Mouse (Mus musculus): Measurements from ENCODE around the gene Sppl2b.
"Not testable (repeated sequence)": the region's sequence is repeated elsewhere in the genome, so short reads cannot be mapped to it uniquely, and the experiment has no call there.

Gene Sppl2b

GRCm38 (mm10) chr10:80854913-80855748, at the start of gene Sppl2b, which contains the start of gene Lsm7:
TSS of gene Sppl2b (plus strand) at chr10:80855275.
TSS of gene Lsm7 (minus strand) at chr10:80855209.
- in situ Hi-C loops (cut with MboI; ENCODE audit: low pct_unique_long_range_greater_than_20kb in 1 of 2, low sequenced_read_pairs in 2 of 2, unreplicated experiment in 1 of 2): no loop called here

GRCm38 (mm10) chr10:80805322-80805721, 49.8 kb upstream of the Sppl2b start:
- in situ Hi-C loops (cut with MboI; ENCODE audit: low pct_unique_long_range_greater_than_20kb in 1 of 2, low sequenced_read_pairs in 2 of 2, unreplicated experiment in 1 of 2): loop anchor here in 1 of 2 experiments (5.0 kb wide), 1 partner anchor 58 kb away; no protein-coding TSS in a partner anchor

- in situ Hi-C loops (cut with MboI; ENCODE audit: low pct_unique_long_range_greater_than_20kb in 1 of 2, low sequenced_read_pairs in 2 of 2, unreplicated experiment in 1 of 2): loop anchor here in 1 of 2 experiments (5.0 kb wide), 1 partner anchor 59 kb away; no protein-coding TSS in a partner anchor
Observed at GRCm38 (mm10) chr10:80805925-80806324, 49.1 kb upstream of the Sppl2b start.

- in situ Hi-C loops (cut with MboI; ENCODE audit: low pct_unique_long_range_greater_than_20kb in 1 of 2, low sequenced_read_pairs in 2 of 2, unreplicated experiment in 1 of 2): loop anchor here in 1 of 2 experiments (5.0 kb wide), 1 partner anchor 59 kb away; no protein-coding TSS in a partner anchor
Observed at GRCm38 (mm10) chr10:80806341-80807056, 48.6 kb upstream of the Sppl2b start.

- in situ Hi-C loops (cut with MboI; ENCODE audit: low pct_unique_long_range_greater_than_20kb in 1 of 2, low sequenced_read_pairs in 2 of 2, unreplicated experiment in 1 of 2): loop anchor here in 1 of 2 experiments (5.0 kb wide), 1 partner anchor 60 kb away; no protein-coding TSS in a partner anchor
Observed at GRCm38 (mm10) chr10:80807057-80807627, 47.9 kb upstream of the Sppl2b start.

- in situ Hi-C loops (cut with MboI; ENCODE audit: low pct_unique_long_range_greater_than_20kb in 1 of 2, low sequenced_read_pairs in 2 of 2, unreplicated experiment in 1 of 2): loop anchor here in 1 of 2 experiments (5.0 kb wide), 1 partner anchor 61 kb away; no protein-coding TSS in a partner anchor
Observed at GRCm38 (mm10) chr10:80808099-80808984, 46.7 kb upstream of the Sppl2b start.

GRCm38 (mm10) chr10:80808985-80809632, 46.0 kb upstream of the Sppl2b start:
- in situ Hi-C loops (cut with MboI; ENCODE audit: low pct_unique_long_range_greater_than_20kb in 1 of 2, low sequenced_read_pairs in 2 of 2, unreplicated experiment in 1 of 2): loop anchor here in 1 of 2 experiments (5.0 kb wide), 1 partner anchor 62 kb away; no protein-coding TSS in a partner anchor

- in situ Hi-C loops (cut with MboI; ENCODE audit: low pct_unique_long_range_greater_than_20kb in 1 of 2, low sequenced_read_pairs in 2 of 2, unreplicated experiment in 1 of 2): no loop called here
Observed at GRCm38 (mm10) chr10:80810084-80810483, 45.0 kb upstream of the Sppl2b start.

- in situ Hi-C loops (cut with MboI; ENCODE audit: low pct_unique_long_range_greater_than_20kb in 1 of 2, low sequenced_read_pairs in 2 of 2, unreplicated experiment in 1 of 2): no loop called here
Observed at GRCm38 (mm10) chr10:80812391-80813041, 42.6 kb upstream of the Sppl2b start.

- in situ Hi-C loops (cut with MboI; ENCODE audit: low pct_unique_long_range_greater_than_20kb in 1 of 2, low sequenced_read_pairs in 2 of 2, unreplicated experiment in 1 of 2): no loop called here
Observed at GRCm38 (mm10) chr10:80813366-80813765, 41.7 kb upstream of the Sppl2b start, which contains the start of gene Jsrp1. TSS of gene Jsrp1 (minus strand) at chr10:80813498.

GRCm38 (mm10) chr10:80814800-80815199, 40.3 kb upstream of the Sppl2b start:
- in situ Hi-C loops (cut with MboI; ENCODE audit: low pct_unique_long_range_greater_than_20kb in 1 of 2, low sequenced_read_pairs in 2 of 2, unreplicated experiment in 1 of 2): no loop called here

- in situ Hi-C loops (cut with MboI; ENCODE audit: low pct_unique_long_range_greater_than_20kb in 1 of 2, low sequenced_read_pairs in 2 of 2, unreplicated experiment in 1 of 2): not testable (repeated sequence)
Observed at GRCm38 (mm10) chr10:80816303-80816702, 38.8 kb upstream of the Sppl2b start.

- in situ Hi-C loops (cut with MboI; ENCODE audit: low pct_unique_long_range_greater_than_20kb in 1 of 2, low sequenced_read_pairs in 2 of 2, unreplicated experiment in 1 of 2): no loop called here
Observed at GRCm38 (mm10) chr10:80817164-80817563, 37.9 kb upstream of the Sppl2b start.

GRCm38 (mm10) chr10:80817955-80818354, 37.1 kb upstream of the Sppl2b start:
- in situ Hi-C loops (cut with MboI; ENCODE audit: low pct_unique_long_range_greater_than_20kb in 1 of 2, low sequenced_read_pairs in 2 of 2, unreplicated experiment in 1 of 2): not testable (repeated sequence)

- in situ Hi-C loops (cut with MboI; ENCODE audit: low pct_unique_long_range_greater_than_20kb in 1 of 2, low sequenced_read_pairs in 2 of 2, unreplicated experiment in 1 of 2): no loop called here
Observed at GRCm38 (mm10) chr10:80818599-80819281, 36.3 kb upstream of the Sppl2b start.

GRCm38 (mm10) chr10:80819406-80819805, 35.7 kb upstream of the Sppl2b start:
- in situ Hi-C loops (cut with MboI; ENCODE audit: low pct_unique_long_range_greater_than_20kb in 1 of 2, low sequenced_read_pairs in 2 of 2, unreplicated experiment in 1 of 2): no loop called here
